Mouse (Mus musculus) midbrain, postnatal 0 days (tissue): ENCODE measurements around the gene Slc7a8. TPM values are rescaled to one million over a fixed set of nuclear protein-coding genes. Genes with fewer than 3 reads are reported as not detected.

ENCODE experiments used
- ATAC-seq: fragments of 200-750 bp; cut with Nextera tagmentation; 2 replicates; pipeline ENCODE4 v1.8.0; 2017; ENCODE audit warnings: moderate number of reproducible peaks, mild to moderate bottlenecking, moderate TSS enrichment, moderate library complexity; ENCODE audit not compliant: low FRiP score
- DNase-seq: peaks from one replicate; pipeline ENCODE4 v3.0.0-alpha.2; 2015; ENCODE audit warnings: low spot score
- H3K27ac ChIP-seq: fragments of 300-500 bp; sonication (generic); 2 replicates; pipeline ENCODE4 v1.5.1; 2014; ENCODE audit warnings: low read depth, mild to moderate bottlenecking, low read length, mixed read lengths
- H3K27me3 ChIP-seq: fragments of 300-500 bp; sonication (generic); 2 replicates; pipeline ENCODE4 v1.6.1; 2014; ENCODE audit warnings: low read length, control low read depth, mixed read lengths; ENCODE audit not compliant: insufficient read depth
- H3K36me3 ChIP-seq: fragments of 300-500 bp; sonication (generic); 2 replicates; pipeline ENCODE4 v1.6.1; 2014; ENCODE audit warnings: low read length, control low read depth, mixed read lengths; ENCODE audit not compliant: insufficient read depth
- H3K4me1 ChIP-seq: fragments of 300-500 bp; sonication (generic); 2 replicates; pipeline ENCODE4 v1.6.1; 2014; ENCODE audit warnings: mild to moderate bottlenecking, control low read depth, antibody characterized with exemption, low read length, mixed read lengths; ENCODE audit not compliant: insufficient read depth
- H3K4me2 ChIP-seq: fragments of 300-500 bp; sonication (generic); 2 replicates; pipeline ENCODE4 v1.6.1; 2014; ENCODE audit warnings: low read depth, mild to moderate bottlenecking, low read length, mixed read lengths; ENCODE audit not compliant: poor library complexity, severe bottlenecking
- H3K4me3 ChIP-seq: fragments of 300-500 bp; sonication (generic); 2 replicates; pipeline ENCODE4 v1.5.1; 2014; ENCODE audit warnings: low read depth, mild to moderate bottlenecking, low read length, moderate library complexity
- H3K9ac ChIP-seq: fragments of 300-500 bp; sonication (generic); replicated peaks from 2 replicates; pipeline ENCODE4 v1.6.1; 2014; ENCODE audit warnings: mild to moderate bottlenecking, low read length, moderate library complexity, mixed read lengths; ENCODE audit not compliant: poor library complexity, severe bottlenecking
- H3K9me3 ChIP-seq: fragments of 300-500 bp; sonication (generic); 2 replicates; pipeline ENCODE4 v1.6.1; 2016; ENCODE audit warnings: low read length, control low read depth
- CTCF ChIP-seq: IDR thresholded peaks from 2 replicates; pipeline ENCODE4 v1.5.1; 2016; ENCODE audit warnings: antibody characterized with exemption, mild to moderate bottlenecking
- WGBS: fragments of 180-500 bp; shearing (Covaris S2); extraction: QIAGEN DNeasy Blood & Tissue Kit; methylation state at CpG from one replicate; pipeline ENCODE4 v1.1.7; 2014; 5-methylcytosine and 5-hydroxymethylcytosine counted together
- polyA plus RNA-seq: library from polyadenylated mRNA; unstranded; fragments of >200 nt; fragmentation: Nextera tagmentation; extraction: Ambion mirVana; gene quantifications from 2 replicates; pipeline ENCODE4 v1.2.1, GENCODE M21; 2015
- total RNA-seq: library from RNA; depleted of rRNA; stranded (reverse); fragments of >200 nt; gene quantifications from 2 replicates; pipeline ENCODE4 v1.2.3, GENCODE M21; 2014

The Slc7a8 gene
- total and polyA plus RNA-seq, 2 experiments from 2014 or later = 9.7 to 11.3 TPM

DNA sequence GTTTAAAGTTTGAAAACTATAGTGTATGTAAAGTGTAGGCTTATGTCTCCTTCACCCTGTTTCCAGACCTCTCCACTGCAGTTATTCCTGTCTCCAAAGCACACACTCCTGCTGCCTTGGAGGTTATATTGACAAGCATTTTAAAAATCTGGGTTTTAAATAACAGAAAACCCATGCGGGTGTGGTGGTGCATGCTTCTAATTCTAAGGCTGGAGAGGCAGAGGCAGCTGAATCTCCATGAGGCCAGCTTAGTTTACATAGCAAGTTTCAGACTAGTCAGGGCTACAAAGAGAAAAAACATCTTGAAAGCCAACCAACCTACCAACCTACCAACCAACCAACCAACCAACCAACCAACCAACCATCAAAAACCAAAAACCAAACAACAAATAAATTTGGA is 66.3 kb downstream of the Slc7a8 start:
- TF ChIP-seq CTCF = no peak
- Histone ChIP-seq H3K4me2 (peak overlapping the region; percentile 73; the same call in 1 of the 2 replicates), H3K4me1 (no peaks in the 10 kb centered on the region), H3K4me3 (no peak overlapping the region), H3K27ac (no peak overlapping the region), H3K36me3 (no peaks in the 10 kb centered on the region), H3K9me3 (no peaks in the 10 kb centered on the region), H3K27me3 (no peaks in the 10 kb centered on the region), H3K9ac (no peak overlapping the region)
- ATAC-seq = no peak
- WGBS = 71% methylated on average over 1 of the region's 1 CpGs
- DNase-seq = no peak

DNA sequence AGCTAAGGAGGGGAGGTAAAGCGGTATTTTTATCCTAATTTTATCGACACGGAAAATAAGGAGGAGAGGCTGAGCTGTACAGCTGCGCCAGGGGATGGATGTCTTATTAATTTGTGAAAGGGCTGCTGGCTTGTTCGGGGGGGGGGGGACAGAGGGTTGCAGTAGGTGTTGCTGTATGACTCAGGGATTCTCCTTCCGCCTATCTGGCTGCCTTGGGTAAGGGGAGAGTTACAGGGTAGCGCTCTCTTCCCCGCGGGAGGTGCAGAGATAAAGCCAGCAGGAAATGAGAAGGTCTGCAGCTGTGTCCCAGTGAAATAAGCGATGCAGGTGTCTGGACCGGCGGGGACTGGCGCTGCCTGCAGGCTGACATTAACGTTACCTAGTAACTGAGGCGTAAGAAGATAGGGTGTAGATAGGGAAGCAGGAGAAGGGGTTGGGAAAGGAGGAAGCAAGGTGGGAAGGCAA is 67.1 kb downstream of the Slc7a8 start:
- H3K4me2 ChIP-seq = peak overlapping the region; percentile 73
- H3K4me1 ChIP-seq = no peaks in the 10 kb centered on the region
- TF ChIP-seq CTCF = peak; percentile 14; the same call in 1 of the 2 replicates
- H3K9ac ChIP-seq = peak overlapping the region; percentile 63
- no peaks in the 10 kb centered on the region for H3K9me3 ChIP-seq
- 1% methylated on average over 15 of the region's 15 CpGs for WGBS
- H3K4me3 ChIP-seq = peak overlapping the region; percentile 34
- no peaks in the 10 kb centered on the region for H3K27me3 ChIP-seq
- DNase-seq = peak; percentile 42
- peak overlapping the region; percentile 70 for H3K27ac ChIP-seq
- no peaks in the 10 kb centered on the region for H3K36me3 ChIP-seq
- peak; percentile 72 for ATAC-seq

DNA sequence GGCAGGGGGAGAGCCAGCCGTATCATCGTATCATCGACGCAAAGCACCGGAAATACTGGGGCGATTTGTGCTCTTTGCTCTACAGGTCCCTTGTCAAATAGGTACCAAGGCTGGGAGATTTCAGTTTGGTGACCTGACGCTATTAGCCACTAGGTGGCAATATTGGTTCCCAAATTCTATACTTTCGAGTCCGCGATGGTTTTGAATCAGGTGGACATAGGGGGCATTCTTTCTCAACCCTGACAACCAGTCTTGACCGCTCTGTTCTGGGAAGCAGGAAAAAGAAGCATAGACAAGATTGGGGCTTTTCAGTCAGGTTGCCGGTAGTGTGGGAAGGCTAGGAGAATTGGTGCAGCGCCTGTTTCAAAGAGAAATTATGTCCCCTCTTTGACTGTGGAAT is 67.6 kb downstream of the Slc7a8 start:
- H3K27me3 ChIP-seq = no peaks in the 10 kb centered on the region
- H3K9me3 ChIP-seq = no peaks in the 10 kb centered on the region
- peak overlapping the region; percentile 63 for H3K9ac ChIP-seq
- peak overlapping the region; percentile 34 for H3K4me3 ChIP-seq
- peak overlapping the region; percentile 73 for H3K4me2 ChIP-seq
- ATAC-seq (peak; percentile 82), DNase-seq (peak; percentile 91)
- TF ChIP-seq CTCF = peak; percentile 91
- H3K27ac ChIP-seq = peak overlapping the region; percentile 70
- H3K36me3 ChIP-seq = no peaks in the 10 kb centered on the region
- H3K4me1 ChIP-seq = no peaks in the 10 kb centered on the region
- whole genome bisulfite sequencing = 1% methylated on average over 13 of the region's 13 CpGs

DNA sequence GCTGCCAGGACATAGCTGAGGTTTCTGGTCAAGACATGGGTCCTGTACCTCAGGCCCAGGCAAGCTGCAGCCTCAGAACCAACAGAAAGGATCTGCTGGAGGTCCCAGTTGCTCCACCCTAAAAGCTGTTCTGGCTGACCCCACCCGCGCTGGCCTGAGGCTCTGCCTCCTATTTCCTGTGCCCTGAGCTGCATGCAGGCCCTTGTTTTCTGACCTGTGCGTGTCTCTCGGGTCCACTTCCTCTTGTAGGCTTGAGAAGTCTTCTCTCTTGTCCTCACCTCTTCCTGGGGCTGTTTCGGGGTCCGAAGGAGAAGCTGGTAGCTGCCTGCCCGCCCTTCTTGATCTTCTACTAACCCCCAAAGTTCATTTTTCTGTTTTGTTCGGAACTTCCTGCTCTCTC is 68.9 kb downstream of the Slc7a8 start:
- Histone ChIP-seq H3K27ac (no peak overlapping the region), H3K27me3 (no peaks in the 10 kb centered on the region)

DNA sequence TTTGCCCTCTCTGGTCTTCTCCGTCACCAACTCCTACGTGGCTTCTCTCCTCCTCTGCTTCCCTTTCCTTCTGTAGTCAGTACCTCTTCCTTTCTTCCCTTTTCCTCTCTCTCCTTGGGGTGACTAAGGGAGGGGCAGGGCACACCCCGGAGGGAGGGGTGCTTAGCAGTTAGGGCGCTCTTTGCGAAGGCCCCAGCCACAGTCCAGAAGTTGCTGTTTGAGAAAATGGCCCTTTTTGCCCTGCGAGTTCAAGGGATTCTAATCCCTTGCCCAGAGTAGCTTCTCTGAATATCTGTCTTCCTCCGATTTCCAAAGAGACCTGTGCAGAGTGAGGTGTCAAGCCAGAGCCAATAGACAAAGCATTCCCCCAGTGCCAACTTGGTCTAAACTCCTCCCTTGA is 69.7 kb downstream of the Slc7a8 start, which contains the start of gene Cebpe:
Cebpe (minus strand) TSS at position 101 of the 400 bp plus-strand sequence.
- TF ChIP-seq CTCF = no peak
- 87% methylated on average over 7 of the region's 7 CpGs for WGBS
- Histone ChIP-seq H3K4me2 (no peak within 1 kb of the TSS), H3K9ac (no peak within 1 kb of the TSS), H3K4me1 (no peaks in the 10 kb centered on the region), H3K36me3 (no peaks in the 10 kb centered on the region), H3K4me3 (no peak within 1 kb of the TSS), H3K9me3 (no peaks in the 10 kb centered on the region), H3K27me3 (no peaks in the 10 kb centered on the region), H3K27ac (no peak within 1 kb of the TSS)
- no peak for DNase-seq
- ATAC-seq = no peak

More for the DNA sequence above, 68.9 kb downstream of the Slc7a8 start:
- no peaks in the 10 kb centered on the region for H3K36me3 ChIP-seq
- no peak for TF ChIP-seq CTCF
- H3K4me1 ChIP-seq = no peaks in the 10 kb centered on the region
- no peak overlapping the region for H3K4me3 ChIP-seq
- H3K4me2 ChIP-seq = no peak overlapping the region
- no peak overlapping the region for H3K9ac ChIP-seq
- H3K9me3 ChIP-seq = no peaks in the 10 kb centered on the region
- no peak for ATAC-seq
- WGBS = 83% methylated on average over 8 of the region's 8 CpGs
- DNase-seq = no peak

DNA sequence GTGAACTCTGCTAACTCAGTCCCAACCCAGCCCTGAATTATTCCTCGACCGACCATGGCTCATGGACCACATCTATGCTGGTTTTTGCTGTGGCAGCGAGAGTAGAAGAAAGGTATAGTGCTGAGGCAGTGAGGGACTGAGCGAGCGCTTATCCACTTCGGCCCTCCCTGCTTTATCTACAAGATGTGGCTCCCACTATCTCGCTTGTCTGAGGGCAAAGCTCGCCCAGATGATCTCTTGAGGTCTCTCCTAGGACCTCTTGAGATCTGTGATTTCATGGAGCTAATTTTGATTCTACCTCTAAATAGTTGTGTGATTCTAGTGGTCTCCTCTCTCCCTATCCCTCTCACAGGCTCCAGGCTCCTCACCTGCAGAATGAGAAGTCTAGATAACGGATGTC is 72.7 kb downstream of the Slc7a8 start:
- 90% methylated on average over 9 of the region's 9 CpGs for WGBS
- H3K4me3 ChIP-seq = no peak overlapping the region
- no peak for ATAC-seq
- H3K9me3 ChIP-seq = no peaks in the 10 kb centered on the region
- H3K27ac ChIP-seq = no peak overlapping the region
- H3K9ac ChIP-seq = no peak overlapping the region
- no peaks in the 10 kb centered on the region for H3K4me1 ChIP-seq
- no peak overlapping the region for H3K4me2 ChIP-seq
- DNase-seq = no peak
- no peaks in the 10 kb centered on the region for H3K27me3 ChIP-seq
- no peak for TF ChIP-seq CTCF
- H3K36me3 ChIP-seq = no peaks in the 10 kb centered on the region
